Mouse (Mus musculus) stomach, postnatal 0 days (tissue): Measurements from ENCODE around the gene L2hgdh.

Experiments
- CTCF ChIP-seq: IDR thresholded peaks from 2 replicates; pipeline ENCODE4 v1.5.1; 2016; ENCODE audit warnings: antibody characterized with exemption, low read depth, mild to moderate bottlenecking, moderate library complexity
- EP300 ChIP-seq: optimal IDR thresholded peaks from 2 replicates; pipeline ENCODE3; 2016; ENCODE audit warnings: antibody characterized with exemption

DNA sequence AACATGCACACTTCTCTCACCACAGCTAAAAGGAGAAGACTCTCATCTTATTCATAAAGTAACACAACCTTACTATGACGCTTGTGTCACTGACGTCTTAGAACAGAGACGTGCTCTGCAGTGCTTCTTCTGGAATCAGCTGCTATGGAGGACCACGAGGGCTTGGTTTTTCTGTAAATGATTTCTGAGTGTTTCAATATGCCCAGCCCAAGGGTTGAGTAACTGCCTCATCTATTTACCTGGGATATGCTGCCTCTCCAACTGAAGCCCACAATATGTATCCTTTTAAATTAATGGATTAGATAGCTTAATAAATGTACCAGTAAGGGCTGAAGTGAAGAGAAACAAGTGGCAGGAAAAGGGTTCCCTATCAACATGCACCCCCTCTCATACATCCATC is 34.0 kb downstream of the L2hgdh start:
- TF ChIP-seq CTCF (no peak), EP300 (no peak)
